9 mouse cellular contexts compared by ENCODE assay signal in genomic region chr3:96684151-96684821, GRCm38 (mm10). TPM values are rescaled to one million over a fixed set of nuclear protein-coding genes. Genes with fewer than 3 reads are reported as not detected.
DNase-seq lines count a peak whose midpoint lies in the region; ATAC-seq lines count a peak whose summit lies in the region.
"Had no signal": no experiment of that assay in that cellular context is flagged by ENCODE, and none has a peak within 500 bp of the region (broad histone marks: within the 10 kb centered on the region; RNA-seq: fewer than 3 reads in every experiment).

No protein-coding gene starts in this region.

- no peaks in the 10 kb centered on the region for H3K9me3 ChIP-seq in hindbrain, embryonic 10.5 days
- H3K9me3 ChIP-seq in hindbrain, embryonic 11.5 days (ENCODE audit: control insufficient read depth, low read length), result no peaks in the 10 kb centered on the region
- H3K9me3 ChIP-seq in hindbrain, embryonic 14.5 days (ENCODE audit: control insufficient read depth, low read length), result no peaks in the 10 kb centered on the region
- H3K9me3 ChIP-seq in midbrain, embryonic 16.5 days (replicated peaks; ENCODE audit: control insufficient read depth, low read length, poor library complexity, severe bottlenecking), result no peaks in the 10 kb centered on the region
- H3K9me3 ChIP-seq: G1E had no signal

- no peak overlapping the region for H3K9ac ChIP-seq in hindbrain, embryonic 11.5 days (ENCODE audit: low read depth, low read length)
- H3K9ac ChIP-seq in hindbrain, embryonic 14.5 days, result no peak overlapping the region
- no peak overlapping the region for H3K9ac ChIP-seq in midbrain, embryonic 16.5 days (ENCODE audit: low read depth, low read length)

- no peak overlapping the region for H3K27ac ChIP-seq in hindbrain, embryonic 10.5 days
- no peak overlapping the region for H3K27ac ChIP-seq in hindbrain, embryonic 11.5 days (ENCODE audit: low read depth, low read length)
- no peak overlapping the region for H3K27ac ChIP-seq in hindbrain, embryonic 14.5 days
- H3K27ac ChIP-seq in midbrain, embryonic 16.5 days (ENCODE audit: low read length), result no peak overlapping the region

- H3K27me3 ChIP-seq in hindbrain, embryonic 10.5 days (ENCODE audit: insufficient read depth, poor library complexity, severe bottlenecking), result peaks cover 62% of the 10 kb centered on the region
- H3K27me3 ChIP-seq in hindbrain, embryonic 11.5 days (ENCODE audit: control insufficient read depth, insufficient read depth, low read length), result no peaks in the 10 kb centered on the region; the same call in 1 of the 2 replicates
- peaks cover 15% of the 10 kb centered on the region; the same call in 1 of the 2 replicates for H3K27me3 ChIP-seq in hindbrain, embryonic 14.5 days (ENCODE audit: control insufficient read depth, insufficient read depth, low read length)
- no peaks in the 10 kb centered on the region for H3K27me3 ChIP-seq in midbrain, embryonic 16.5 days (ENCODE audit: control insufficient read depth, insufficient read depth, low read depth, low read length)

- no peak for ATAC-seq in hindbrain, embryonic 11.5 days (ENCODE audit: low FRiP score)
- ATAC-seq in hindbrain, embryonic 14.5 days (ENCODE audit: low FRiP score), result no peak
- no peak for ATAC-seq in midbrain, embryonic 16.5 days

- 53% methylated on average over 17 of the region's 17 CpGs for WGBS in hindbrain, embryonic 10.5 days
- WGBS in hindbrain, embryonic 11.5 days, result 59% methylated on average over 17 of the region's 17 CpGs
- 64% methylated on average over 17 of the region's 17 CpGs for WGBS in hindbrain, embryonic 14.5 days
- WGBS in midbrain, embryonic 16.5 days, result 58% methylated on average over 17 of the region's 17 CpGs

- peak overlapping the region; percentile 41 for H3K4me3 ChIP-seq in hindbrain, embryonic 10.5 days
- H3K4me3 ChIP-seq in hindbrain, embryonic 11.5 days (ENCODE audit: low read depth, low read length), result no peak overlapping the region
- peak overlapping the region; percentile 13; the same call in 1 of the 2 replicates for H3K4me3 ChIP-seq in hindbrain, embryonic 14.5 days (replicated peaks; ENCODE audit: low read length)
- H3K4me3 ChIP-seq in midbrain, embryonic 16.5 days (ENCODE audit: low read depth, low read length), result peak overlapping the region; percentile 23; the same call in 1 of the 2 replicates

- DNase-seq in hindbrain, embryonic 10.5 days (ENCODE audit: low spot score), result no peak
- DNase-seq in hindbrain, embryonic 11.5 days (ENCODE audit: low spot score), result no peak
- peak; percentile 48 to 75 for DNase-seq in adrenal gland, postnatal 36 days
- no peak for DNase-seq in hindbrain, embryonic 14.5 days (ENCODE audit: low spot score)
- no peak for DNase-seq in cerebellum, postnatal 36 days
- DNase-seq in spleen, adult 18-20 months, result no peak
- DNase-seq in gastrocnemius, postnatal 25 days, result no peak

- H3K4me2 ChIP-seq in hindbrain, embryonic 11.5 days (replicated peaks; ENCODE audit: low read depth, low read length), result no peak overlapping the region
- H3K4me2 ChIP-seq in hindbrain, embryonic 14.5 days (replicated peaks), result peak overlapping the region; percentile 44
- peak overlapping the region; percentile 47 for H3K4me2 ChIP-seq in midbrain, embryonic 16.5 days (ENCODE audit: low read length)

- no peaks in the 10 kb centered on the region for H3K36me3 ChIP-seq in hindbrain, embryonic 10.5 days
- no peaks in the 10 kb centered on the region for H3K36me3 ChIP-seq in hindbrain, embryonic 11.5 days (ENCODE audit: control insufficient read depth, insufficient read depth, low read length)
- H3K36me3 ChIP-seq in hindbrain, embryonic 14.5 days (replicated peaks; ENCODE audit: control insufficient read depth, insufficient read depth), result no peaks in the 10 kb centered on the region
- H3K36me3 ChIP-seq in midbrain, embryonic 16.5 days (ENCODE audit: control insufficient read depth, insufficient read depth, low read length), result no peaks in the 10 kb centered on the region
- H3K36me3 ChIP-seq: G1E had no signal

- H3K4me1 ChIP-seq in hindbrain, embryonic 10.5 days (replicated peaks), result peaks cover 32% of the 10 kb centered on the region
- no peaks in the 10 kb centered on the region for H3K4me1 ChIP-seq in hindbrain, embryonic 11.5 days (replicated peaks; ENCODE audit: control insufficient read depth, insufficient read depth, low read length)
- no peaks in the 10 kb centered on the region for H3K4me1 ChIP-seq in hindbrain, embryonic 14.5 days (replicated peaks; ENCODE audit: control insufficient read depth, insufficient read depth, low read length)
- H3K4me1 ChIP-seq in midbrain, embryonic 16.5 days (ENCODE audit: control insufficient read depth, insufficient read depth, low read length), result 0 out of 2 replicates have a peak, but pooled peaks cover 6% of the 10 kb centered on the region

RNA-seq across cellular contexts. Expression of gene Pias3, which starts 11.9 kb away (rescaled TPM):
- polyA plus RNA-seq in hindbrain, embryonic 10.5 days (2016; fragmentation: Nextera tagmentation; extraction: Ambion mirVana), result 46.2 and 48.3 TPM in 2 replicates
- 25.2 and 28.2 TPM in 2 replicates for polyA plus RNA-seq in hindbrain, embryonic 11.5 days (2014; fragmentation: Nextera tagmentation; extraction: Ambion mirVana)
- total RNA-seq in adrenal gland, postnatal 36 days (2021), result 10 to 100 TPM; 24.2 to 24.4 TPM
- 27.5 and 29.3 TPM in 2 replicates for polyA plus RNA-seq in hindbrain, embryonic 14.5 days (2014; fragmentation: Nextera tagmentation; extraction: Ambion mirVana)
- polyA plus RNA-seq in midbrain, embryonic 16.5 days (2015; fragmentation: Nextera tagmentation; extraction: Ambion mirVana), result 38.7 and 41.6 TPM in 2 replicates
- 1 to 10 TPM; 6.5 to 6.9 TPM for total RNA-seq in gastrocnemius, postnatal 25 days (2021)

RNA-seq across cellular contexts. Expression of gene Ankrd35, which starts 14.4 kb away (rescaled TPM):
- 0.10 and 0.16 TPM in 2 replicates for polyA plus RNA-seq in hindbrain, embryonic 10.5 days (2016; fragmentation: Nextera tagmentation; extraction: Ambion mirVana)
- polyA plus RNA-seq in hindbrain, embryonic 11.5 days (2014; fragmentation: Nextera tagmentation; extraction: Ambion mirVana), result 0.25 and 0.40 TPM in 2 replicates
- total RNA-seq in adrenal gland, postnatal 36 days (2021), result 1 to 10 TPM; 1.3 to 3.9 TPM
- 1.7 and 1.8 TPM in 2 replicates for polyA plus RNA-seq in hindbrain, embryonic 14.5 days (2014; fragmentation: Nextera tagmentation; extraction: Ambion mirVana)
- 2.9 and 3.2 TPM in 2 replicates for polyA plus RNA-seq in midbrain, embryonic 16.5 days (2015; fragmentation: Nextera tagmentation; extraction: Ambion mirVana)
- under 1 TPM; 0.51 to 0.67 TPM for total RNA-seq in gastrocnemius, postnatal 25 days (2021)
- total RNA-seq: G1E had no signal
- polyA plus RNA-seq: G1E had no signal

RNA-seq across cellular contexts. Expression of gene Nudt17, which starts 24.1 kb away (rescaled TPM):
- 17.1 and 19.4 TPM in 2 replicates for polyA plus RNA-seq in hindbrain, embryonic 10.5 days (2016; fragmentation: Nextera tagmentation; extraction: Ambion mirVana)
- 12.8 and 14.4 TPM in 2 replicates for polyA plus RNA-seq in hindbrain, embryonic 11.5 days (2014; fragmentation: Nextera tagmentation; extraction: Ambion mirVana)
- under 1 TPM; 0.49 to 0.66 TPM for total RNA-seq in adrenal gland, postnatal 36 days (2021)
- polyA plus RNA-seq in hindbrain, embryonic 14.5 days (2014; fragmentation: Nextera tagmentation; extraction: Ambion mirVana), result 16.5 and 17.3 TPM in 2 replicates
- 16.0 and 17.2 TPM in 2 replicates for polyA plus RNA-seq in midbrain, embryonic 16.5 days (2015; fragmentation: Nextera tagmentation; extraction: Ambion mirVana)
- under 1 TPM; 0.56 to 0.67 TPM for total RNA-seq in gastrocnemius, postnatal 25 days (2021)

RNA-seq across cellular contexts. Expression of gene Itga10, which starts 38.9 kb away (rescaled TPM):
- 0.31 and 0.35 TPM in 2 replicates for polyA plus RNA-seq in hindbrain, embryonic 10.5 days (2016; fragmentation: Nextera tagmentation; extraction: Ambion mirVana)
- polyA plus RNA-seq in hindbrain, embryonic 11.5 days (2014; fragmentation: Nextera tagmentation; extraction: Ambion mirVana), result 0.53 and 1.3 TPM in 2 replicates
- 1 to 10 TPM; 1.3 to 2.3 TPM for total RNA-seq in adrenal gland, postnatal 36 days (2021)
- 0.86 and 0.99 TPM in 2 replicates for polyA plus RNA-seq in hindbrain, embryonic 14.5 days (2014; fragmentation: Nextera tagmentation; extraction: Ambion mirVana)
- 1.1 and 1.2 TPM in 2 replicates for polyA plus RNA-seq in midbrain, embryonic 16.5 days (2015; fragmentation: Nextera tagmentation; extraction: Ambion mirVana)
- 1 to 10 TPM in 1 of 2 experiments, under 1 TPM in 1; 0.70 to 1.2 TPM for total RNA-seq in gastrocnemius, postnatal 25 days (2021)

RNA-seq across cellular contexts. Expression of gene Polr3c, which starts 43.1 kb away (rescaled TPM):
- polyA plus RNA-seq in hindbrain, embryonic 10.5 days (2016; fragmentation: Nextera tagmentation; extraction: Ambion mirVana), result 44.4 and 45.3 TPM in 2 replicates
- 38.0 and 38.1 TPM in 2 replicates for polyA plus RNA-seq in hindbrain, embryonic 11.5 days (2014; fragmentation: Nextera tagmentation; extraction: Ambion mirVana)
- 10 to 100 TPM; 24.4 to 32.0 TPM for total RNA-seq in adrenal gland, postnatal 36 days (2021)
- 28.1 and 28.3 TPM in 2 replicates for polyA plus RNA-seq in hindbrain, embryonic 14.5 days (2014; fragmentation: Nextera tagmentation; extraction: Ambion mirVana)
- 33.3 and 34.0 TPM in 2 replicates for polyA plus RNA-seq in midbrain, embryonic 16.5 days (2015; fragmentation: Nextera tagmentation; extraction: Ambion mirVana)
- total RNA-seq in gastrocnemius, postnatal 25 days (2021), result 10 to 100 TPM; 18.0 to 20.6 TPM

Comparison
In these comparisons a context has a peak if more than half of its experiments do, and no peak if none do; other contexts are left out.
1. DNase-seq: peak in adrenal gland, postnatal 36 days (2 of 2); none in hindbrain, embryonic 10.5 days (single experiment), hindbrain, embryonic 11.5 days (single experiment), hindbrain, embryonic 14.5 days (single experiment), cerebellum, postnatal 36 days (0 of 2), spleen, adult 18-20 months (0 of 2) and gastrocnemius, postnatal 25 days (single experiment).